Comparison of ENCODE assay signal across 8 mouse cellular contexts in the genomic region with DNA sequence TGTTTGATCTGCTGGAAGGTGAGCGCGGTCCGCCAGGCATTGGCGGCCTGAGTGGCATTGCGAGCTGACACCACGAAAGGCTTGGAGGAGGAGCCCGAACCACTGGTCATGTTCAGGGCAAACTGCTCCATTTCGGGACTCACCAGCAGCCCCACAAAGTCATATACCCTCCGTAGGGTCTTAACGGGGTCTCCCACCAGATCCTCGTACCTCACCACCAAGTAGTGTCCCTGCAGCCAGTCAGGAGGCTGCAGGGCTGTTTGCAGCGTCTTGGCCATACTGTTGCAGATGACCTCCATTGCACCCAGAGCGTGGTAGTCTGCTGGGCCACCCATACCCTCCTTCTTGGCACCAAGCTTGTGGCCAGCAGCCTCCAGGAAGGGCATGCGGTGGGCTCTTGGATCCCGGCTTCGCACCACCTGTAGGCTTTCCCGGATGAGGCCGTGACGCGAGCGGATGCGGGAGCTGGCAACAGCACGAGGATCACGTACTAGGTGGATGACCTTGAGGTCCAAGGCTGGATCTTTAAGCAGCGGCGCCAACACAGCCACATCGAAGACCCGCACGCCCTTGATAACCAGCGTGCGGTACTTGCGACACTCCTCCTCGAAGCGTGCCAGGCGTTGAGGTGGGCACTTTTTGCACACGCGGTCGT. TPM values are rescaled to one million over a fixed set of nuclear protein-coding genes. Genes with fewer than 3 reads are reported as not detected.
DNase-seq lines count a peak whose midpoint lies in the region; ATAC-seq and TF ChIP-seq lines count a peak whose summit lies in the region.

No protein-coding gene starts in this region.

- H3K4me3 ChIP-seq in hindbrain, embryonic 13.5 days: peak overlapping the region; percentile 69
- peak overlapping the region; percentile 53; the same call in 1 of the 2 replicates for H3K4me3 ChIP-seq in liver, postnatal 0 days (ENCODE audit: low read depth, low read length)

- 0 out of 2 replicates have a peak overlapping the region, but pooled peaks have one; percentile 84 for H3K9ac ChIP-seq in hindbrain, embryonic 13.5 days
- no peak overlapping the region for H3K9ac ChIP-seq in liver, postnatal 0 days (replicated peaks)

- 73% methylated on average over 38 of the region's 38 CpGs for WGBS in hindbrain, embryonic 13.5 days
- WGBS in liver, postnatal 0 days (ENCODE audit: insufficient replicate concordance): 70% methylated on average over 38 of the region's 38 CpGs

- peak overlapping the region; percentile 99 for H3K4me2 ChIP-seq in hindbrain, embryonic 13.5 days
- H3K4me2 ChIP-seq in liver, postnatal 0 days (ENCODE audit: low read depth, low read length): peak overlapping the region; percentile 75; the same call in 1 of the 2 replicates

- H3K9me3 ChIP-seq in hindbrain, embryonic 13.5 days: no peaks in the 10 kb centered on the region
- no peaks in the 10 kb centered on the region for H3K9me3 ChIP-seq in liver, postnatal 0 days (ENCODE audit: low read length)

- H3K36me3 ChIP-seq in hindbrain, embryonic 13.5 days: peaks cover 4% of the 10 kb centered on the region; the same call in 1 of the 2 replicates
- no peaks in the 10 kb centered on the region for H3K36me3 ChIP-seq in liver, postnatal 0 days (replicated peaks; ENCODE audit: insufficient read depth, low read length)

- TF ChIP-seq CTCF in liver, postnatal 0 days (IDR thresholded peaks at IDR 0.05; ENCODE audit: low read depth): no peak

- TF ChIP-seq EP300 in liver, postnatal 0 days (IDR thresholded peaks at IDR 0.05; ENCODE audit: low read depth): no peak

- H3K4me1 ChIP-seq in hindbrain, embryonic 13.5 days (replicated peaks): peaks cover 26% of the 10 kb centered on the region
- peaks cover 15% of the 10 kb centered on the region; the same call in 1 of the 2 replicates for H3K4me1 ChIP-seq in liver, postnatal 0 days (ENCODE audit: insufficient read depth)

- no peak for ATAC-seq in hindbrain, embryonic 13.5 days (ENCODE audit: low FRiP score)
- ATAC-seq in liver, postnatal 0 days: no peak; the same call in 1 of the 2 replicates

- DNase-seq in adrenal gland, adult (ENCODE audit: inconsistent age in 2 of 2, low spot score in 1 of 2): peak; percentile 42 to 72
- no peak for DNase-seq in adrenal gland, adult 8-10 months
- DNase-seq in right cerebral cortex, postnatal 25 days: peak; percentile 29
- DNase-seq in right cerebral cortex, adult 2 months (ENCODE audit: low spot score in 2 of 2): no peak
- DNase-seq in liver, postnatal 0 days: no peak
- no peak for DNase-seq in natural killer cell, adult 2 months (ENCODE audit: low spot score in 2 of 2)
- DNase-seq in layer of hippocampus, adult 9-11 months: no peak

- no peak overlapping the region for H3K27ac ChIP-seq in hindbrain, embryonic 13.5 days
- H3K27ac ChIP-seq in liver, postnatal 0 days (ENCODE audit: low read depth): no peak overlapping the region

- H3K27me3 ChIP-seq in hindbrain, embryonic 13.5 days: peaks cover 20% of the 10 kb centered on the region
- peaks cover 54% of the 10 kb centered on the region for H3K27me3 ChIP-seq in liver, postnatal 0 days (ENCODE audit: insufficient read depth, low read length)

RNA-seq across cellular contexts. Expression of gene Chst2, which starts 1.6 kb away (rescaled TPM):
- 10 to 100 TPM; 26.1 to 50.3 (median 32.1) TPM for total RNA-seq in adrenal gland, adult 8-10 months (2022)
- polyA plus RNA-seq in hindbrain, embryonic 13.5 days (2015; fragmentation: Nextera tagmentation; extraction: Ambion mirVana): 9.7 and 10.3 TPM in 2 replicates
- 0.29 and 0.49 TPM in 2 replicates for polyA plus RNA-seq in liver, postnatal 0 days (2015; fragmentation: Nextera tagmentation; extraction: Ambion mirVana)

Comparison
In these comparisons a context has a peak if more than half of its experiments do, and no peak if none do; other contexts are left out.
1. DNase-seq: peak in adrenal gland, adult (2 of 2) and right cerebral cortex, postnatal 25 days (single experiment); none in adrenal gland, adult 8-10 months (single experiment), right cerebral cortex, adult 2 months (0 of 2), liver, postnatal 0 days (single experiment), natural killer cell, adult 2 months (0 of 2) and layer of hippocampus, adult 9-11 months (single experiment).